Mouse (Mus musculus): ENCODE results near the gene Med28.

- TF ChIP-seq TAL1 (IDR thresholded peaks at IDR 0.05; ENCODE audit: low read length) (no peak), GATA1 (IDR thresholded peaks at IDR 0.05; ENCODE audit: low read length) (no peak)
Observed at GRCm38 (mm10) chr5:45495429-45495975, 24.5 kb upstream of the Med28 start.

Data from erythroblast, embryonic 14.5 days (primary cell).